Mouse (Mus musculus): ENCODE data around the gene Rab3ip.

DNA sequence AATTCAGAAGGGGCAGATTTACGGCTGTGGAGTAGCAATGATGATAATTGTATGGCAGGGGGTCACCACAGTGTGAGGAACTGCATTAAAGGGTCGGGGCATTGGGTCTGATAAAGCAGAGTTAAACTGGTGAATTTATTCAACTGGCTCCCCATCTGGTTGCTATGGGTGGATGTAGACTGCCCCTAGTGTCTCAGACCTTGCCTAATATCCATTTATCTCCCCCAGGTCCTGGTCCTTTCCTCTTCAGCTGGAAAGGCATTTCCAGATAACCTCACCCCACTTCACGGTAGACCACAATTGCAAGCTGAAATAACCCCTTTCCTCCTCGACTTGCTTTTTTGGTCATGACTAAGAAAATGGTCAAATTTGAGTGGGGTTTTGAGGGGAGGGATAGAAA is 26.9 kb upstream of the Rab3ip start:
- TF ChIP-seq CTCF (IDR thresholded peaks at IDR 0.05; ENCODE audit: control insufficient read depth, insufficient read depth, low read length) (no peak), POLR2A (IDR thresholded peaks at IDR 0.05; ENCODE audit: borderline replicate concordance, control insufficient read depth, low read depth, low read length) (no peak)
